8 mouse cellular contexts compared by ENCODE assay signal in genomic region chr4:59034325-59034917, GRCm38 (mm10). TPM values are rescaled to one million over a fixed set of nuclear protein-coding genes. Genes with fewer than 3 reads are reported as not detected.
DNase-seq lines count a peak whose midpoint lies in the region; ATAC-seq lines count a peak whose summit lies in the region.

No protein-coding gene starts in this region.

- H3K27me3 ChIP-seq in erythroblast, embryonic 14.5 days (ENCODE audit: control insufficient read depth): no peaks in the 10 kb centered on the region
- no peaks in the 10 kb centered on the region for H3K27me3 ChIP-seq in heart, embryonic 16.5 days (ENCODE audit: control insufficient read depth, insufficient read depth, low read length)
- no peaks in the 10 kb centered on the region for H3K27me3 ChIP-seq in midbrain, embryonic 11.5 days (ENCODE audit: control insufficient read depth, insufficient read depth, low read length)

- peak; percentile 57 to 58 for DNase-seq in right cerebral cortex, postnatal 10 days (ENCODE audit: low spot score in 2 of 2)
- DNase-seq in right cerebral cortex, adult 2 months (ENCODE audit: low spot score in 2 of 2): no peak
- peak; percentile 84 for DNase-seq in midbrain, embryonic 11.5 days (ENCODE audit: low spot score, missing footprints)
- no peak for DNase-seq in urinary bladder, adult 2 months (ENCODE audit: low spot score)
- DNase-seq in adipocyte (ENCODE audit: low spot score): no peak

- H3K4me3 ChIP-seq in erythroblast, embryonic 14.5 days (replicated peaks): peak overlapping the region; percentile 82
- peak overlapping the region; percentile 79 for H3K4me3 ChIP-seq in heart, embryonic 16.5 days (ENCODE audit: low read length)
- H3K4me3 ChIP-seq in midbrain, embryonic 11.5 days (ENCODE audit: low read depth, low read length): peak overlapping the region; percentile 75

- H3K4me1 ChIP-seq in erythroblast, embryonic 14.5 days (ENCODE audit: control insufficient read depth): peaks cover 27% of the 10 kb centered on the region
- 0 out of 2 replicates have a peak, but pooled peaks cover 2% of the 10 kb centered on the region for H3K4me1 ChIP-seq in heart, embryonic 16.5 days (ENCODE audit: control insufficient read depth, insufficient read depth, low read length)
- 0 out of 2 replicates have a peak, but pooled peaks cover 2% of the 10 kb centered on the region for H3K4me1 ChIP-seq in midbrain, embryonic 11.5 days (ENCODE audit: control insufficient read depth, insufficient read depth, low read length)

- no peak for ATAC-seq in erythroblast, adult 5-6 weeks (replicated peaks; ENCODE audit: low FRiP score, poor library complexity, severe bottlenecking)
- no peak for ATAC-seq in heart, embryonic 16.5 days (replicated peaks; ENCODE audit: extremely low read depth, insufficient read depth, low FRiP score)
- ATAC-seq in midbrain, embryonic 11.5 days (ENCODE audit: low FRiP score): peak; percentile 23

- H3K9ac ChIP-seq in heart, embryonic 16.5 days (ENCODE audit: low read length): peak overlapping the region; percentile 83
- peak overlapping the region; percentile 89; the same call in 1 of the 2 replicates for H3K9ac ChIP-seq in midbrain, embryonic 11.5 days (ENCODE audit: low read length)

- H3K36me3 ChIP-seq in erythroblast, embryonic 14.5 days (ENCODE audit: control insufficient read depth): peaks cover 2% of the 10 kb centered on the region
- no peaks in the 10 kb centered on the region for H3K36me3 ChIP-seq in heart, embryonic 16.5 days (ENCODE audit: control insufficient read depth, insufficient read depth)
- H3K36me3 ChIP-seq in midbrain, embryonic 11.5 days (ENCODE audit: control insufficient read depth, insufficient read depth, low read length): no peaks in the 10 kb centered on the region

- H3K4me2 ChIP-seq in heart, embryonic 16.5 days (ENCODE audit: low read depth, low read length): peak overlapping the region; percentile 74
- H3K4me2 ChIP-seq in midbrain, embryonic 11.5 days: peak overlapping the region; percentile 76

- no peak overlapping the region for H3K27ac ChIP-seq in heart, embryonic 16.5 days (ENCODE audit: low read length)
- H3K27ac ChIP-seq in midbrain, embryonic 11.5 days (ENCODE audit: low read depth, low read length): no peak overlapping the region

- no peaks in the 10 kb centered on the region for H3K9me3 ChIP-seq in erythroblast, embryonic 14.5 days (ENCODE audit: control insufficient read depth, low read length)
- peaks cover 1% of the 10 kb centered on the region; the same call in 1 of the 2 replicates for H3K9me3 ChIP-seq in heart, embryonic 16.5 days (replicated peaks; ENCODE audit: control insufficient read depth, low read length)
- no peaks in the 10 kb centered on the region for H3K9me3 ChIP-seq in midbrain, embryonic 11.5 days (ENCODE audit: control insufficient read depth, low read length)

- WGBS in heart, embryonic 16.5 days: 77% methylated on average over 10 of the region's 10 CpGs
- WGBS in midbrain, embryonic 11.5 days: 77% methylated on average over 10 of the region's 10 CpGs

RNA-seq across cellular contexts. Expression of gene Gng10, which starts 0.5 kb away (rescaled TPM):
- 0.38 and 0.59 TPM in 2 replicates for polyA plus RNA-seq in erythroblast, embryonic 14.5 days (2012)
- total RNA-seq in erythroblast, adult 5-6 weeks (2015; ENCODE audit: low replicate concordance): 27.2 and 34.6 TPM in 2 replicates
- total RNA-seq in erythroblast, adult 5-6 weeks (2017; ENCODE audit: low replicate concordance): 11.2 and 17.6 TPM in 2 replicates
- 34.2 and 40.9 TPM in 2 replicates for polyA plus RNA-seq in heart, embryonic 16.5 days (2015; fragmentation: Nextera tagmentation; extraction: Ambion mirVana)
- polyA plus RNA-seq in midbrain, embryonic 11.5 days (2014; fragmentation: Nextera tagmentation; extraction: Ambion mirVana): 89.7 and 95.8 TPM in 2 replicates
- polyA plus RNA-seq in urinary bladder, adult 2 months (2012; rRNA removed): 46.3 and 49.5 TPM in 2 replicates

RNA-seq across cellular contexts. Expression of gene Gm20503, which starts 31.4 kb away (rescaled TPM):
- polyA plus RNA-seq in erythroblast, embryonic 14.5 days (2012): 0.41 TPM in 1 of 2 replicates, not detected in the other
- total RNA-seq in erythroblast, adult 5-6 weeks (2015; ENCODE audit: low replicate concordance): not detected in 2 replicates
- total RNA-seq in erythroblast, adult 5-6 weeks (2017; ENCODE audit: low replicate concordance): not detected in 2 replicates
- 8.2 and 12.4 TPM in 2 replicates for polyA plus RNA-seq in heart, embryonic 16.5 days (2015; fragmentation: Nextera tagmentation; extraction: Ambion mirVana)
- polyA plus RNA-seq in midbrain, embryonic 11.5 days (2014; fragmentation: Nextera tagmentation; extraction: Ambion mirVana): 5.4 and 7.8 TPM in 2 replicates
- polyA plus RNA-seq in urinary bladder, adult 2 months (2012; rRNA removed): not detected in 2 replicates

RNA-seq across cellular contexts. Expression of gene Dnajc25, which starts 39.6 kb away (rescaled TPM):
- 0.13 and 0.32 TPM in 2 replicates for polyA plus RNA-seq in erythroblast, embryonic 14.5 days (2012)
- 2.9 and 3.1 TPM in 2 replicates for total RNA-seq in erythroblast, adult 5-6 weeks (2015; ENCODE audit: low replicate concordance)
- total RNA-seq in erythroblast, adult 5-6 weeks (2017; ENCODE audit: low replicate concordance): 3.3 and 4.2 TPM in 2 replicates
- polyA plus RNA-seq in heart, embryonic 16.5 days (2015; fragmentation: Nextera tagmentation; extraction: Ambion mirVana): 7.9 and 9.6 TPM in 2 replicates
- polyA plus RNA-seq in midbrain, embryonic 11.5 days (2014; fragmentation: Nextera tagmentation; extraction: Ambion mirVana): 5.3 and 5.5 TPM in 2 replicates
- polyA plus RNA-seq in urinary bladder, adult 2 months (2012; rRNA removed): 10.2 and 10.8 TPM in 2 replicates

RNA-seq across cellular contexts. Expression of gene Ptgr1, which starts 47.5 kb away (rescaled TPM):
- polyA plus RNA-seq in erythroblast, embryonic 14.5 days (2012): 0.04 and 0.10 TPM in 2 replicates
- 14.6 and 25.0 TPM in 2 replicates for total RNA-seq in erythroblast, adult 5-6 weeks (2015; ENCODE audit: low replicate concordance)
- 6.0 and 8.3 TPM in 2 replicates for total RNA-seq in erythroblast, adult 5-6 weeks (2017; ENCODE audit: low replicate concordance)
- 14.5 and 16.1 TPM in 2 replicates for polyA plus RNA-seq in heart, embryonic 16.5 days (2015; fragmentation: Nextera tagmentation; extraction: Ambion mirVana)
- polyA plus RNA-seq in midbrain, embryonic 11.5 days (2014; fragmentation: Nextera tagmentation; extraction: Ambion mirVana): 16.2 and 17.6 TPM in 2 replicates
- polyA plus RNA-seq in urinary bladder, adult 2 months (2012; rRNA removed): 101 and 130 TPM in 2 replicates

Comparison
In these comparisons a context has a peak if more than half of its experiments do, and no peak if none do; other contexts are left out.
1. DNase-seq: peak in right cerebral cortex, postnatal 10 days (2 of 2) and midbrain, embryonic 11.5 days (single experiment); none in right cerebral cortex, adult 2 months (0 of 2), urinary bladder, adult 2 months (single experiment) and adipocyte (single experiment).
2. RNA of gene Gng10, which starts 0.5 kb away (polyA plus RNA-seq): 89.7 to 95.8 TPM in midbrain, embryonic 11.5 days, 46.3 to 49.5 TPM in urinary bladder, adult 2 months and 34.2 to 40.9 TPM in heart, embryonic 16.5 days; 0.38 to 0.59 TPM in erythroblast, embryonic 14.5 days; every median in the first group is over 10 times any median in the second.
3. Peak in every context shown above with its lines, with median percentiles within 50 percentile points of each other: H3K4me3 ChIP-seq.